Mouse (Mus musculus) thymus, adult 2 months (tissue): Measurements from ENCODE around the gene Snrk. TPM values are rescaled to one million over a fixed set of nuclear protein-coding genes. Genes with fewer than 3 reads are reported as not detected.

Experiments
- DNase-seq: peaks from one replicate; pipeline ENCODE4 v3.0.0; 2021
- H3K27ac ChIP-seq: fragments of 200-500 bp; 2 replicates; pipeline ENCODE4 v1.5.1; 2012; ENCODE audit warnings: low read length, control low read depth; ENCODE audit not compliant: control insufficient read depth, insufficient read depth
- H3K27me3 ChIP-seq: fragments of 200-500 bp; 2 replicates; pipeline ENCODE4 v1.6.1; 2012; ENCODE audit warnings: mild to moderate bottlenecking, low read length, moderate library complexity, mixed read lengths; ENCODE audit not compliant: control insufficient read depth, insufficient read depth
- H3K36me3 ChIP-seq: fragments of 200-500 bp; 2 replicates; pipeline ENCODE4 v1.6.1; 2012; ENCODE audit warnings: mild to moderate bottlenecking, low read length, moderate library complexity; ENCODE audit not compliant: control insufficient read depth, insufficient read depth
- H3K4me1 ChIP-seq: fragments of 200-500 bp; replicated peaks from 2 replicates; pipeline ENCODE4 v1.6.1; 2012; ENCODE audit warnings: low read length; ENCODE audit not compliant: control insufficient read depth, insufficient read depth
- H3K4me3 ChIP-seq: fragments of 200-500 bp; 2 replicates; pipeline ENCODE4 v1.5.1; 2012; ENCODE audit warnings: mild to moderate bottlenecking, low read length, control low read depth, moderate library complexity; ENCODE audit not compliant: control insufficient read depth, insufficient read depth
- CTCF ChIP-seq: fragments of 200-500 bp; IDR thresholded peaks from 2 replicates; pipeline ENCODE4 v1.5.1; 2012; ENCODE audit warnings: mild to moderate bottlenecking, control low read depth, low read length, moderate library complexity, borderline replicate concordance; ENCODE audit not compliant: control insufficient read depth, poor library complexity, insufficient read depth; ENCODE audit errors: extremely low read depth
- POLR2A ChIP-seq: fragments of 200-500 bp; IDR thresholded peaks from 2 replicates; pipeline ENCODE4 v1.6.1; 2012; ENCODE audit warnings: mild to moderate bottlenecking, low read length, control low read depth, moderate library complexity; ENCODE audit not compliant: control insufficient read depth, poor library complexity, insufficient read depth; ENCODE audit errors: extremely low read depth
- WGBS: fragments of 180-500 bp; shearing (Covaris S2); methylation state at CpG from one replicate; pipeline ENCODE4 v1.1.7; 2018; 5-methylcytosine and 5-hydroxymethylcytosine counted together
- polyA plus RNA-seq: library from polyadenylated mRNA; depleted of rRNA; stranded (reverse); fragments of >200 nt; gene quantifications from 2 replicates; pipeline ENCODE4 v1.2.3, GENCODE M21; 2012

The Snrk gene
- polyA plus RNA-seq, 1 experiment: 50.0 TPM

- Histone ChIP-seq H3K27me3 (no peaks in the 10 kb centered on the region), H3K27ac (no peak overlapping the region), H3K4me3 (no peak overlapping the region), H3K4me1 (peaks cover 24% of the 10 kb centered on the region), H3K36me3 (no peaks in the 10 kb centered on the region)
- WGBS: 97% methylated on average over 3 of the region's 3 CpGs
- TF ChIP-seq CTCF (no peak), POLR2A (no peak)
- no peak for DNase-seq
Measured at GRCm38 (mm10) chr9:122184329-122184728, 67.3 kb downstream of the Snrk start.

- peaks cover 28% of the 10 kb centered on the region for H3K4me1 ChIP-seq
Measured at GRCm38 (mm10) chr9:122185061-122185460, 68.0 kb downstream of the Snrk start.

GRCm38 (mm10) chr9:122185953-122186352 lies 68.9 kb downstream of the Snrk start:
- DNase-seq: no peak
- H3K36me3 ChIP-seq: no peaks in the 10 kb centered on the region
- H3K27me3 ChIP-seq: no peaks in the 10 kb centered on the region
- WGBS: over 99% methylated on average over 6 of the region's 6 CpGs
- H3K27ac ChIP-seq: no peak overlapping the region
- no peak for TF ChIP-seq CTCF
- H3K4me1 ChIP-seq: peaks cover 32% of the 10 kb centered on the region
- no peak overlapping the region for H3K4me3 ChIP-seq

More at GRCm38 (mm10) chr9:122185061-122185460, 68.0 kb downstream of the Snrk start:
- H3K27me3 ChIP-seq: no peaks in the 10 kb centered on the region
- no peak for TF ChIP-seq POLR2A
- peak; percentile 27; the same call in 1 of the 2 replicates for TF ChIP-seq CTCF
- 5% methylated on average over 2 of the region's 2 CpGs for WGBS
- no peaks in the 10 kb centered on the region for H3K36me3 ChIP-seq
- no peak overlapping the region for H3K4me3 ChIP-seq
- peak; percentile 84 for DNase-seq
- no peak overlapping the region for H3K27ac ChIP-seq

- DNase-seq: no peak
- Histone ChIP-seq H3K36me3 (no peaks in the 10 kb centered on the region), H3K4me1 (peaks cover 32% of the 10 kb centered on the region), H3K4me3 (no peak overlapping the region), H3K27me3 (no peaks in the 10 kb centered on the region), H3K27ac (no peak overlapping the region)
- WGBS: 100% methylated on average over 1 of the region's 1 CpGs
- TF ChIP-seq POLR2A (no peak), CTCF (no peak)
Measured at GRCm38 (mm10) chr9:122186643-122187226, 69.7 kb downstream of the Snrk start.

- Histone ChIP-seq H3K27ac (no peak overlapping the region), H3K36me3 (no peaks in the 10 kb centered on the region), H3K4me3 (no peak overlapping the region), H3K4me1 (peaks cover 40% of the 10 kb centered on the region), H3K27me3 (no peaks in the 10 kb centered on the region)
- DNase-seq: no peak
- WGBS: 64% methylated on average over 7 of the region's 7 CpGs
- no peak for TF ChIP-seq POLR2A
- no peak for TF ChIP-seq CTCF
Measured at GRCm38 (mm10) chr9:122187451-122187921, 70.4 kb downstream of the Snrk start.

GRCm38 (mm10) chr9:122188724-122189123 lies 71.7 kb downstream of the Snrk start:
- WGBS: 3% methylated on average over 1 of the region's 1 CpGs
- peak overlapping the region; percentile 7; the same call in 1 of the 2 replicates for H3K27ac ChIP-seq
- no peak overlapping the region for H3K4me3 ChIP-seq
- DNase-seq: peak; percentile 75
- H3K4me1 ChIP-seq: peaks cover 48% of the 10 kb centered on the region
- H3K27me3 ChIP-seq: no peaks in the 10 kb centered on the region
- no peaks in the 10 kb centered on the region for H3K36me3 ChIP-seq
- TF ChIP-seq POLR2A (no peak), CTCF (no peak)

- H3K4me3 ChIP-seq: no peak overlapping the region
- WGBS: 50% methylated on average over 5 of the region's 5 CpGs
- TF ChIP-seq POLR2A (no peak), CTCF (no peak)
- peak overlapping the region; percentile 55; the same call in 1 of the 2 replicates for H3K27ac ChIP-seq
- H3K4me1 ChIP-seq: peaks cover 34% of the 10 kb centered on the region
- no peaks in the 10 kb centered on the region for H3K27me3 ChIP-seq
- H3K36me3 ChIP-seq: no peaks in the 10 kb centered on the region
- no peak for DNase-seq
Measured at GRCm38 (mm10) chr9:122193361-122193760, 76.3 kb downstream of the Snrk start.
